Mouse (Mus musculus) heart, adult 9 months (tissue): ENCODE results near the gene Olfr1325.
"Not testable (repeated sequence)": the region's sequence is repeated elsewhere in the genome, so short reads cannot be mapped to it uniquely, and the experiment has no call there.

Experiments used
- DNase-seq, 2 experiments: peaks; one replicate each; pipeline ENCODE4 v3.0.0; 2022; ENCODE audit warnings: low spot score in 2 of 2

The Olfr1325 gene

DNA sequence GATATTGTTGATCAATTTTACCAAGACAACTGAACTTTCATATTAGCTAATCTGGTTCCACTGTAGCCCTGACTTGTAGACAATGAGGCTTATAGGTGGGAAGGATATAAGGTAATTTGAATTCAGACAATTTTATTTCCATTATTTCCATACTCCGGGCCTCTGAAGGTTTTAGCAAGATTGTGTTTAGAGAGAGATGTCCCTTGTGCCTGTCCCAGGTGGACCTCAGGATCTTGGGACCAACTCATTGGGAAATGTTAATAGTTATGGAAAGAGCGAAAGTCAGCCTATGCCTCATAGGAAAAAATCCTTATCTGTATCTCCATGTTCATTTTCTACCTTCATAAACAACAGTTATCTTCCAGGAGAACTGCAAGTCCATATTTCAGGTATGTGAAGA is at the start of gene Olfr1325:
Gene Olfr1325, plus strand, starts transcription at position 301 of the 400 bp plus-strand sequence.
- DNase-seq, result no peak

DNA sequence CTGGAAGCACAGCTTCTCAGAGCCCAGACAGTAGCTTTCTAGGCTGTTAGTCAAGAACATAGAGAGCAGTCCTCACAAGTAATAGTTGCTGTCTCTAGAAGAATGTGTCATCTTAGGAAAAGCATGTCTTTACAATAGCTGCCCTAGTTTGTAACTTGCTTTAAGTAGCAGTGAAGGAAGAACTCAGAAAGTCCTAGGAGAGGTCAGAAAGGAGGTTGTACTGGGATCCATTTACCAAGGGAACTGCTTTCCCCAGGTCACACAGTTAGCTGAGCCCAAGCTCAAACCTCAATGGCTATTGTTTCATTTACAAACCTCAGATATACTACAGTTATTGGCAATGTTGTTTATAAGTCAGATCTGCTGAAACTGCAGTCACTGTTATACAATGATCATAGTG is 17.7 kb upstream of the Olfr1325 start, which contains the start of gene Olfr1326-ps1:
Gene Olfr1326-ps1, minus strand, starts transcription at position 101 of the 400 bp plus-strand sequence.
- no peak for DNase-seq

DNA sequence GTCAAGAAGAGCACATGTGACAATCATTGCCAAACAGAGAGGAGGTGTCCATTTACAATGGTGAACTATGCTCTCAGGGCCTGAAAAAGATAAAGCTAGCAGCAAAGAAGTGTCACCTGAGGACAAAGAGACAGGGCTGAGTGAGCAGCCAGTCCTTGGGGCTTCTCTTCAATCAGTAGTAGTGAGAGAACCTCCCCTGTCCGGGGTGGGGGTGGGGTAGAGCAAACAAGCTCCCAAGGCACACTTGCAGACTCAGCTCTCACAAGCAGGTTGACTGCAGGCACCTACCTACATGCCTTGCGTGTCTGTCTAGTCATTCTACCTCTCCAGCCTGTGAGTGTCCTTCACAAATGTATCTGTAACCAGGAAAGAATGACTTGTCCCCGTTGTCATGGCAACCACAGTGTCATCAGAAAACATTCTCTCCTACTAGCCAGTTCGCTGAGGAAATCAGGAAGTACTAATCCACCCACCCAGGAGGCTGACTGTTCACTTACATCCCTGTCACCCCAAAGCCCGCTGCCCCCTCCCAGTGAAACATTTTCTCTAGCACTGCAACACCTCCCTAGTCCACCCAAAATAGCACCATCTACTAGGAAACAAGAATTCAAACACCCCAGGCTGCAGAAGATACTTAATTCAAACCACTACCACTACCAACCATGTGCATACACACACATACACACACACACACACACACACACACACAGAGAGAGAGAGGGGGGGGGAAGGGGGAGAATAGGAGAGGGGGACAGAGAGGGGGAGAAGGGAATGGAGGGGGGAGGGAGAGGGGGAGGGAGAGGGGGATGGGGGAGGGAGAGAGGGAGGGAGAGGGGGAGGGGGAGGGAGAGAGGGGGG is 53.2 kb downstream of the Olfr1325 start, which contains the start of gene Gm5640:
Gene Gm5640, minus strand, starts transcription at position 170 of the 858 bp plus-strand sequence.
- DNase-seq, result not testable (repeated sequence)

DNA sequence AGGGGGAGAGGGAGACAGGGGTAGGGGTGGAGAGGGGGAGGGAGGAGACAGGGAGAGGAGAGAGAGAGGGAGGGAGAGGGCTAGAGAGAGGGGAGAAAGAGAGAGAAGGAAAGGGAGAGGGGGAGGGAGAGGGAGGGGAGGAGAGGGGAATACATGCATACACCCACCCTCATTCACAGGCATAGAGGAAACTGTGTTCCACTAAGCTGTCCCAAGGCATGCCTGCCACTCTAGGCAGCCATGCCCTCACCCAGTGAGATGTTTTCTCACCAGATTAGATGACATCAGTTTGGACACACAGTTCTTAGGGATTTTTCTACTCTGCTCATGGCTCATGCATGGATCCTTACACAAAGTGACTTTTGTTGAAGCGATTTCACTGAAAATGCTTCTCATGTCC is 53.9 kb downstream of the Olfr1325 start:
- not testable (repeated sequence) for DNase-seq
